Mouse (Mus musculus) spleen, adult 2 months (tissue): ENCODE measurements around the gene Gm7137. TPM values are rescaled to one million over a fixed set of nuclear protein-coding genes. Genes with fewer than 3 reads are reported as not detected.
"Not testable (repeated sequence)": the region's sequence is repeated elsewhere in the genome, so short reads cannot be mapped to it uniquely, and the experiment has no call there.

Experiments
- DNase-seq, 2 experiments: peaks; one replicate each; pipeline versions ENCODE4 v3.0.0 to v3.0.0-alpha.2; 2012 to 2021; ENCODE audit warnings: low spot score in 2 of 2, low read depth in 1 of 2
- H3K27ac ChIP-seq: fragments of 200-500 bp; 2 replicates; pipeline ENCODE4 v1.5.1; 2012; ENCODE audit warnings: low read length, inconsistent platforms; ENCODE audit not compliant: insufficient read depth
- H3K27me3 ChIP-seq: fragments of 200-500 bp; 2 replicates; pipeline ENCODE4 v1.6.1; 2012; ENCODE audit warnings: mild to moderate bottlenecking, moderate library complexity, low read length, inconsistent platforms; ENCODE audit not compliant: control insufficient read depth, insufficient read depth
- H3K36me3 ChIP-seq: fragments of 200-500 bp; 2 replicates; pipeline ENCODE4 v1.6.1; 2012; ENCODE audit warnings: mild to moderate bottlenecking, low read length, inconsistent platforms; ENCODE audit not compliant: control insufficient read depth, insufficient read depth
- H3K4me1 ChIP-seq: fragments of 200-500 bp; 2 replicates; pipeline ENCODE4 v1.6.1; 2011; ENCODE audit warnings: inconsistent platforms; ENCODE audit not compliant: control insufficient read depth, insufficient read depth, insufficient read length
- H3K4me3 ChIP-seq: fragments of 200-500 bp; 2 replicates; pipeline ENCODE4 v1.5.1; 2011; ENCODE audit warnings: mild to moderate bottlenecking, inconsistent platforms; ENCODE audit not compliant: insufficient read depth, insufficient read length; ENCODE audit errors: extremely low read depth
- CTCF ChIP-seq: fragments of 200-500 bp; IDR thresholded peaks from 2 replicates; pipeline ENCODE4 v1.5.1; 2011; ENCODE audit warnings: mild to moderate bottlenecking, inconsistent platforms; ENCODE audit not compliant: insufficient read depth, insufficient read length, insufficient replicate concordance; ENCODE audit errors: extremely low read depth
- POLR2A ChIP-seq: fragments of 200-500 bp; IDR thresholded peaks from 2 replicates; pipeline ENCODE4 v1.6.1; 2011; ENCODE audit warnings: low read depth, low read length, inconsistent platforms
- WGBS: fragments of 180-500 bp; shearing (Covaris S2); methylation state at CpG from one replicate; pipeline ENCODE4 v1.1.7; 2018; 5-methylcytosine and 5-hydroxymethylcytosine counted together
- polyA plus RNA-seq: library from polyadenylated mRNA; depleted of rRNA; stranded (reverse); fragments of >200 nt; gene quantifications from 2 replicates; pipeline ENCODE4 v1.2.3, GENCODE M21; 2012

Gene Gm7137
- polyA plus RNA-seq, 1 experiment, result not detected

- H3K4me3 ChIP-seq, DNase-seq, H3K4me1 ChIP-seq, H3K27me3 ChIP-seq, H3K27ac ChIP-seq, H3K36me3 ChIP-seq: not testable (repeated sequence)
- 80% methylated on average over 1 of the region's 1 CpGs for WGBS
Observed at GRCm38 (mm10) chr10:77771225-77771624, 16.8 kb downstream of the Gm7137 start, which contains the start of gene Gm3238. Gene Gm3238, minus strand, starts transcription at chr10:77771325.

GRCm38 (mm10) chr10:77769727-77770126 is 18.3 kb downstream of the Gm7137 start:
- Histone ChIP-seq H3K27ac (no peak overlapping the region), H3K4me1 (no peaks in the 10 kb centered on the region), H3K4me3 (no peak overlapping the region), H3K27me3 (no peaks in the 10 kb centered on the region), H3K36me3 (no peaks in the 10 kb centered on the region)
- TF ChIP-seq POLR2A (no peak), CTCF (no peak)
- WGBS, result 83% methylated on average over 1 of the region's 1 CpGs
- DNase-seq, result no peak

- H3K36me3 ChIP-seq, H3K27ac ChIP-seq, H3K4me3 ChIP-seq, DNase-seq, H3K4me1 ChIP-seq, H3K27me3 ChIP-seq: not testable (repeated sequence)
- WGBS, result no CpG with 5 or more reads among the region's 1 CpGs
Observed at GRCm38 (mm10) chr10:77759582-77759981, 28.4 kb downstream of the Gm7137 start, which contains the start of gene Gm3233. Gene Gm3233, minus strand, starts transcription at chr10:77759682.

GRCm38 (mm10) chr10:77753448-77753847 is 34.6 kb downstream of the Gm7137 start:
- Histone ChIP-seq H3K27me3 (no peaks in the 10 kb centered on the region), H3K27ac (no peak overlapping the region), H3K36me3 (no peaks in the 10 kb centered on the region), H3K4me1 (no peaks in the 10 kb centered on the region), H3K4me3 (no peak overlapping the region)
- DNase-seq, result no peak
- TF ChIP-seq CTCF (no peak), POLR2A (no peak)

GRCm38 (mm10) chr10:77752312-77752711 is 35.7 kb downstream of the Gm7137 start:
- not testable (repeated sequence) for H3K27me3 ChIP-seq, H3K36me3 ChIP-seq

GRCm38 (mm10) chr10:77751254-77751653 is 36.7 kb downstream of the Gm7137 start, which contains the start of gene Gm9736:
Gene Gm9736, minus strand, starts transcription at chr10:77751354.
- not testable (repeated sequence) for H3K36me3 ChIP-seq, H3K4me3 ChIP-seq, DNase-seq, H3K4me1 ChIP-seq, H3K27ac ChIP-seq, H3K27me3 ChIP-seq
- 73% methylated on average over 1 of the region's 1 CpGs for WGBS

More at GRCm38 (mm10) chr10:77752312-77752711, 35.7 kb downstream of the Gm7137 start:
- H3K4me1 ChIP-seq, DNase-seq, H3K27ac ChIP-seq, H3K4me3 ChIP-seq: not testable (repeated sequence)
- 49% methylated on average over 3 of the region's 3 CpGs for WGBS

GRCm38 (mm10) chr10:77750686-77751085 is 37.3 kb downstream of the Gm7137 start:
- H3K27ac ChIP-seq, H3K36me3 ChIP-seq, H3K27me3 ChIP-seq, DNase-seq, H3K4me3 ChIP-seq, H3K4me1 ChIP-seq: not testable (repeated sequence)
- 80% methylated on average over 1 of the region's 1 CpGs for WGBS

GRCm38 (mm10) chr10:77741924-77742688 is 45.9 kb downstream of the Gm7137 start, which contains the start of gene Gm18596:
Gene Gm18596, minus strand, starts transcription at chr10:77742638.
- not testable (repeated sequence) for H3K4me3 ChIP-seq, H3K27ac ChIP-seq, H3K4me1 ChIP-seq, DNase-seq, H3K36me3 ChIP-seq, H3K27me3 ChIP-seq
- WGBS, result 65% methylated on average over 5 of the region's 5 CpGs
